Mouse (Mus musculus) neutrophil, adult 65 days (primary cell): ENCODE measurements around the gene Emp2. TPM values are rescaled to one million over a fixed set of nuclear protein-coding genes. Genes with fewer than 3 reads are reported as not detected.

Experiments
- total RNA-seq: library from RNA; stranded (reverse); gene quantifications from 2 replicates; pipeline ENCODE4 v1.2.4, GENCODE M21; 2023

Gene Emp2
- total RNA-seq, result not detected in 2 replicates

DNA sequence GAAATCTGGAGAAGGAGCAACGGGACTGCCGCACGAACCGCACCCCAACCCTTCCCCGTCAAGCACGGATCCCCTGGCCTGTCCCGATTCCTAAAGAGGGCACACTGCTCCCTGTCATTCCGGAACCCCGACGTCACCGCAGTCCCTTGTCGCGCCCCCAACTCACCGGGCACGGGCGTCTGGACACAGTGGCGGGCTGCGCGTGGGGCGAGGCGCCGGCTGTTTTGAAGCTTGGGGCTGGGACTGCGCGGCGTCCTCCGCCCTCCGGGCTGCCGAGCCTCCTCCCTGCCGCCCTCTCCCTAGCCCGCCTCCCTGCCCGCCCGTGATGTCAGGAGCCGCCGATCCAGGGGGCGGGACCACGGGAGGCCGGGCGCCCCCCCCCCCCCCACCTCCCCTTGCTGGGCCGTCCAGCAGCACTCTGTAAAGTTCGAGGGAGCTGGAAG, at the start of gene Emp2:
TSS of gene Emp2 (minus strand) at position 323 of the 443 bp plus-strand sequence.

Other genes starting within 250 kb of the Emp2 start
- gene Rpl39l, start 143.7 kb downstream of the Emp2 start, total RNA-seq, result not detected in 2 replicates
- gene Atf7ip2, start 121.3 kb downstream of the Emp2 start, total RNA-seq, result not detected in 2 replicates
- gene Tekt5, start 81.5 kb upstream of the Emp2 start, total RNA-seq, result not detected in 2 replicates
- 12.7 and 16.0 TPM in 2 replicates for gene Nubp1, start 98.0 kb upstream of the Emp2 start, total RNA-seq
- not detected in 2 replicates for gene Tvp23a, start 133.4 kb upstream of the Emp2 start, total RNA-seq
- 1.3 and 1.7 TPM in 2 replicates for gene Ciita, start 166.1 kb upstream of the Emp2 start, total RNA-seq
- 2.3 and 5.2 TPM in 2 replicates for gene Dexi, start 229.1 kb upstream of the Emp2 start, total RNA-seq
- gene Clec16a, start 231.4 kb upstream of the Emp2 start, total RNA-seq, result 28.5 and 39.5 TPM in 2 replicates